Mouse (Mus musculus): ENCODE results near the gene Tmem189. TPM values are rescaled to one million over a fixed set of nuclear protein-coding genes. Genes with fewer than 3 reads are reported as not detected.
"Not testable (repeated sequence)": the region's sequence is repeated elsewhere in the genome, so short reads cannot be mapped to it uniquely, and the experiment has no call there.

Tmem189 gene
- polyA plus RNA-seq, 1 experiment from 2014 or later: 38.7 TPM

DNA sequence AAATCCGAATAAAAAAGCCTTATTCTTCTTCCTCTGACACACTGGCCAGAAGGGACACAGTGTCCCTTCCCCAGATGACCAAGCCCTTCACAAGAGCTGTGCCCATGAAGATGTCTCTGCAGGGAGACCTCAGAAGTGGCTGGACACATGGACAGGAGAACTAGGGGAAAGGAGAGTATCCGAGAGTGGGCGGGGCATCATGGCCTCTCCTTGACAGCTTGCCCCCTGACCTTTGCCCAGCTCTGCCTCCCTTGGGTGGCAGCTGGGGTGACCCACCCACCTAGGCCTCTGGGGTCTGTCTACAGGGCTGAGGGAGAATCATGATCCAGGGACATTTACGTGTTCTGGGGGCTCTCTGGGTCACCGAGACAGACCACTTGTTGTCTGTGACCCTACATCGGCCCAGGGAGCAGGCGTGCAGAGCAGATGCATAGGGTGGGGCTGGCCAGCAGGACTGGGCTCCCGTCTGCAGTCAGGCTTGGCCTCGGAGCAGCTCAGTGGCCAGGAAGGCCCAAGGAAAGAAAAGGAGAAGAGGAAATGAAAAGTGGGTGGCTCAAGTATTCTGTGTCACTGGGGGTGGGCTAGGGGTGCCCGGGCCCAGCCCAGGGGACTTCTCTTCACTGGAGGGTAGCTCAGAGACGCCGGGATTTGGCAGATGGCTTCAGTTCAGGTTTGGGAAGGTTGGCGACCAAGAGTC lies 46.1 kb downstream of the Tmem189 start:
- 79% methylated on average over 13 of the region's 13 CpGs for WGBS (ENCODE audit: insufficient replicate concordance)
- not testable (repeated sequence) for H3K4me1 ChIP-seq (ENCODE audit: control insufficient read depth, insufficient read depth, low read length)

DNA sequence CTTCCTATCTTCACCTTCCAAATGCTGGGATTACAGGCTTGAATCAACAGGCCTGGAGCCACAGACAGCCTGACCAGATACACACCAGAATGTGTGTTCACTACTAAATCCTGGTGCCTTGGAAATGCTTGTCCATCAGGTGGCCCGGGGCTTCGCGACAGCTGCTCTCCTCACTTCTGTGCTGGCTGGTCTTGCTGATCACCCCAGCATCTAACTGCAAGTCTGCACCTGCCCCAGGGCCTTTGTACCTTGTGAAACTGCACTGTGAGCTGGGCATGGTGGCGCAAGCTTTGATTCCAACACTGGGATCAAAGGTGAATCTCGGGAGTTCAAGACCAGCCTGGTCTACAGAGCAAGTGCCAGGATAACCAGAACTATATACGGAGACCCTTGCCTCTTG lies 47.5 kb downstream of the Tmem189 start:
- Histone ChIP-seq H3K27ac (ENCODE audit: low read depth, low read length) (no peak overlapping the region), H3K36me3 (ENCODE audit: control insufficient read depth, insufficient read depth, low read length) (peaks cover 4% of the 10 kb centered on the region; the same call in 1 of the 2 replicates), H3K4me1 (ENCODE audit: control insufficient read depth, insufficient read depth, low read length) (no peaks in the 10 kb centered on the region), H3K9me3 (replicated peaks; ENCODE audit: control insufficient read depth, low read length) (no peaks in the 10 kb centered on the region), H3K4me2 (no peak overlapping the region), H3K27me3 (ENCODE audit: control insufficient read depth, insufficient read depth, low read length) (no peaks in the 10 kb centered on the region), H3K9ac (ENCODE audit: low read depth, low read length) (no peak overlapping the region), H3K4me3 (ENCODE audit: low read depth, low read length) (no peak overlapping the region)
- 85% methylated on average over 6 of the region's 6 CpGs for WGBS (ENCODE audit: insufficient replicate concordance)
- no peak for ATAC-seq (replicated peaks; ENCODE audit: insufficient number of reproducible peaks, low FRiP score, low TSS enrichment)

More for the DNA sequence above, 46.1 kb downstream of the Tmem189 start:
- H3K4me3 ChIP-seq (ENCODE audit: low read depth, low read length); ATAC-seq (replicated peaks; ENCODE audit: insufficient number of reproducible peaks, low FRiP score, low TSS enrichment); H3K36me3 ChIP-seq (ENCODE audit: control insufficient read depth, insufficient read depth, low read length); H3K4me2 ChIP-seq; H3K9me3 ChIP-seq (replicated peaks; ENCODE audit: control insufficient read depth, low read length); H3K9ac ChIP-seq (ENCODE audit: low read depth, low read length); H3K27ac ChIP-seq (ENCODE audit: low read depth, low read length); H3K27me3 ChIP-seq (ENCODE audit: control insufficient read depth, insufficient read depth, low read length): not testable (repeated sequence)

DNA sequence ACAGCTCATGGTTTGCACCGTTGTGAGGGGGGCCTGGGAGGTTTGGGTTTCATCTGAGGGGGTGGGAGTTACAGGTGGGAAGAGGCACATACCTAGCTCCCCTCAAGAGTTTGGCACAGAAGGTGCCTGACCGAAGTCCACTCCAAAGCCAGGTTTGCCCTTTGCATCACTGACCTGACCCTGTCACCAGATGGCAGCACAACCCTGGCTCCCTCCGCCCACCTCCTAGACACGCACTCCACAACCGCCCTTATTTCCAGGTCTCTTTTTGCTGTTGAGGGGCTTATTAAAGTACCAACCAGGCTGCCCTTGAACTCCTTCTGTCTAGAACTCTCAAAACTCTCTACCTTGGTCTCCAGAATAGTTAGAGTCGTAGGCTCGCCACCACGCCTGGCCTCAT lies 48.3 kb downstream of the Tmem189 start:
- H3K27me3 ChIP-seq (ENCODE audit: control insufficient read depth, insufficient read depth, low read length): no peaks in the 10 kb centered on the region
- H3K27ac ChIP-seq (ENCODE audit: low read depth, low read length): no peak overlapping the region
- peaks cover 4% of the 10 kb centered on the region; the same call in 1 of the 2 replicates for H3K36me3 ChIP-seq (ENCODE audit: control insufficient read depth, insufficient read depth, low read length)
- no peaks in the 10 kb centered on the region for H3K9me3 ChIP-seq (replicated peaks; ENCODE audit: control insufficient read depth, low read length)
- WGBS (ENCODE audit: insufficient replicate concordance): 44% methylated on average over 8 of the region's 8 CpGs
- H3K4me1 ChIP-seq (ENCODE audit: control insufficient read depth, insufficient read depth, low read length): no peaks in the 10 kb centered on the region
- H3K4me2 ChIP-seq: no peak overlapping the region
- ATAC-seq (replicated peaks; ENCODE audit: insufficient number of reproducible peaks, low FRiP score, low TSS enrichment): no peak
- no peak overlapping the region for H3K4me3 ChIP-seq (ENCODE audit: low read depth, low read length)
- H3K9ac ChIP-seq (ENCODE audit: low read depth, low read length): no peak overlapping the region

DNA sequence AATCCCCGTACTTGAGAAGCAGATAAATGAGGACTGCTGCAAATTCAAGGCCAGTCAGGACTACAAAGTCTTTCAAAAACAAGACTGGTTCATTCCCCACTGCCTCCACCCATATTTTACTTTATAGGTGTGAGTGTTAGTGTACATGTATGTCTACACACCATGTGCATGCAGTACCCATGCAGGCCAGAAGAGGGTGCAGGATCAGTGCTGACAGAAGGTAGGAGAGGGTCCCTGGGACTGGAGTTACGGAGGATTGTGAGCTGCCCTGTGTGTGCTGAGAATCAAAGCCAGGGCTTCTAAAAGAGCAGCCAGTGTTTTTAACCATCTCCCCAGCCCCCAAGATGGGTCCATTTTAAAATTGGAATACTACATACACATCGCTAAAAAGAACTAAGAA lies 49.3 kb downstream of the Tmem189 start:
- H3K36me3 ChIP-seq (ENCODE audit: control insufficient read depth, insufficient read depth, low read length): 0 out of 2 replicates have a peak, but pooled peaks cover 4% of the 10 kb centered on the region
- no peak overlapping the region for H3K4me2 ChIP-seq
- no peaks in the 10 kb centered on the region for H3K27me3 ChIP-seq (ENCODE audit: control insufficient read depth, insufficient read depth, low read length)
- no peak overlapping the region for H3K9ac ChIP-seq (ENCODE audit: low read depth, low read length)
- H3K9me3 ChIP-seq (replicated peaks; ENCODE audit: control insufficient read depth, low read length): no peaks in the 10 kb centered on the region
- no peak overlapping the region for H3K27ac ChIP-seq (ENCODE audit: low read depth, low read length)
- WGBS (ENCODE audit: insufficient replicate concordance): 76% methylated on average over 3 of the region's 3 CpGs
- H3K4me3 ChIP-seq (ENCODE audit: low read depth, low read length): no peak overlapping the region
- H3K4me1 ChIP-seq (ENCODE audit: control insufficient read depth, insufficient read depth, low read length): no peaks in the 10 kb centered on the region
- no peak for ATAC-seq (replicated peaks; ENCODE audit: insufficient number of reproducible peaks, low FRiP score, low TSS enrichment)

DNA sequence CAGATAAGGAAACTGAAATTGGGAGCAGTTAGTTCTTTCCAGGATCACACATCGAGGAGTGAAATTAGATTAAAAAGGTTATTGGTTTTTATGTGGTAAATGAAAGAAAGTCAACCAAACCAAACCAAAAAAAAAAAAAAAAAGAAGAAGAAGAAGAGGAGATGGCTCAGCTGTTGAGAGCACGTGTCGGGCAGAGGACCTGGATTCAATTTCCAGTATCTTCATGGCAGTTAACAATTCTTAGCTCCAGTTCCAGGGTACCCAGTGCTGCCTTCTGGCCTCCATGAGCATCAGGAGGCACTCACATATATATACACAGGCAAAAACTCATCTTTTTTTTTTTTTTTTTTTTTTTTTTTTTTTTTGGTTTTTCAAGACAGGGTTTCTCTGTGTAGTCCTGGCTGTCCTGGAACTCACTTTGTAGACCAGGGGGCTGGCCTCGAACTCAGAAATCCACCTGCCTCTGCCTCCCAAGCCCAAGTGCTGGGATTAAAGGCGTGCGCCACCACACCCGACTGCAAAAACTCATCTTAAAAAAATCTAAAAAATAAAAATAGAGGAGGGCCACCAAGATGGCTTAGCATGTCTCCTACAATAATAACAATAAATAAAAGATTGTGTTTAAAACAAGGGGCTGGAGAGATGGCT lies 54.6 kb downstream of the Tmem189 start:
- Histone ChIP-seq H3K27ac (ENCODE audit: low read depth, low read length) (no peak overlapping the region), H3K27me3 (ENCODE audit: control insufficient read depth, insufficient read depth, low read length) (no peaks in the 10 kb centered on the region), H3K4me3 (ENCODE audit: low read depth, low read length) (peak overlapping the region; percentile 34), H3K4me2 (peak overlapping the region; percentile 66), H3K36me3 (ENCODE audit: control insufficient read depth, insufficient read depth, low read length) (no peaks in the 10 kb centered on the region), H3K4me1 (ENCODE audit: control insufficient read depth, insufficient read depth, low read length) (peaks cover 26% of the 10 kb centered on the region), H3K9ac (ENCODE audit: low read depth, low read length) (no peak overlapping the region), H3K9me3 (replicated peaks; ENCODE audit: control insufficient read depth, low read length) (no peaks in the 10 kb centered on the region)
- WGBS (ENCODE audit: insufficient replicate concordance): 75% methylated on average over 7 of the region's 7 CpGs
- ATAC-seq (replicated peaks; ENCODE audit: insufficient number of reproducible peaks, low FRiP score, low TSS enrichment): no peak

DNA sequence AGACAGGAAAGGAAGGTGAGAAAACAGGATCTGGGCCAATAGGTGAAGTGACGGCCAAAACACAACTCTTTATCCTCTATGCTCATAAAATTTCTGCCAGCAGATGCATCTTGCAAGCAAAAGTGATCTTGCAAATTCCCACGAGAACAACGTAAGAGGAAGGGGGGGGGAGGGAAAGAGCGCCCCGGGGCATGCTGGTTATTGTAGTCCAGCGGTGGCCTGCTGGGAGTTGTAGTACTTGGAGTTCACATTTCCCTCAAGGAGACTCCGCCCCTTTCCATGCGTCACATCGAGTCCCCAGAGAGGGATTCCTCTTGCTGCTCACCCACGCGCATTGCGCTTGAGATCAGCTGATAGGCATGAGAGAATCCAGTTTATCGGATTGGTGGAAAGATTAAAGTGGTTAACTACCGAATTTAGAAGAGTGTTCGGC lies 55.3 kb downstream of the Tmem189 start:
- Histone ChIP-seq H3K4me2 (peak overlapping the region; percentile 66), H3K4me1 (ENCODE audit: control insufficient read depth, insufficient read depth, low read length) (peaks cover 33% of the 10 kb centered on the region), H3K27ac (ENCODE audit: low read depth, low read length) (peak overlapping the region; percentile 87), H3K4me3 (ENCODE audit: low read depth, low read length) (peak overlapping the region; percentile 34), H3K9me3 (replicated peaks; ENCODE audit: control insufficient read depth, low read length) (no peaks in the 10 kb centered on the region), H3K27me3 (ENCODE audit: control insufficient read depth, insufficient read depth, low read length) (no peaks in the 10 kb centered on the region), H3K36me3 (ENCODE audit: control insufficient read depth, insufficient read depth, low read length) (no peaks in the 10 kb centered on the region), H3K9ac (ENCODE audit: low read depth, low read length) (peak overlapping the region; percentile 66)
- ATAC-seq (replicated peaks; ENCODE audit: insufficient number of reproducible peaks, low FRiP score, low TSS enrichment): peak; percentile 67
- WGBS (ENCODE audit: insufficient replicate concordance): under 1% methylated on average over 15 of the region's 15 CpGs

DNA sequence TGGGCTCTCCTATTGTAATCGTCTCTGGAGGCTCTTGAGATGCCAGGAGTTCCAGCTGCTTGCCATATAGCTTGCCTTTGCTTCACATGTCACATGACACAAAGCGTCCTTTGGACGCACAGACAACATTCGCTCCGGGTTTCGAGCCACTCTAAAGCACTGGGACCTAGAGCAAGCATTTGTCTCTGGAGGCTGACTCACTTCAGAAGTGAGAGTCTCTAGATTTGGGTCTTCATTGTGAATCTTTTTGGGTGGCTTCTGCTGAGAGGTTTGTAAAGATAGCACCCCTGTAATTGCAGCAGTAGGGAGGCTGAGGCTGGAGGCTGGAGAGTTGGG lies 56.1 kb downstream of the Tmem189 start:
- Histone ChIP-seq H3K36me3 (ENCODE audit: control insufficient read depth, insufficient read depth, low read length) (no peaks in the 10 kb centered on the region), H3K9me3 (replicated peaks; ENCODE audit: control insufficient read depth, low read length) (no peaks in the 10 kb centered on the region), H3K4me2 (peak overlapping the region; percentile 66), H3K27me3 (ENCODE audit: control insufficient read depth, insufficient read depth, low read length) (no peaks in the 10 kb centered on the region), H3K4me3 (ENCODE audit: low read depth, low read length) (no peak overlapping the region), H3K4me1 (ENCODE audit: control insufficient read depth, insufficient read depth, low read length) (peaks cover 41% of the 10 kb centered on the region), H3K9ac (ENCODE audit: low read depth, low read length) (peak overlapping the region; percentile 22; the same call in 1 of the 2 replicates), H3K27ac (ENCODE audit: low read depth, low read length) (peak overlapping the region; percentile 87)
- WGBS (ENCODE audit: insufficient replicate concordance): 76% methylated on average over 6 of the region's 6 CpGs
- no peak for ATAC-seq (replicated peaks; ENCODE audit: insufficient number of reproducible peaks, low FRiP score, low TSS enrichment)

DNA sequence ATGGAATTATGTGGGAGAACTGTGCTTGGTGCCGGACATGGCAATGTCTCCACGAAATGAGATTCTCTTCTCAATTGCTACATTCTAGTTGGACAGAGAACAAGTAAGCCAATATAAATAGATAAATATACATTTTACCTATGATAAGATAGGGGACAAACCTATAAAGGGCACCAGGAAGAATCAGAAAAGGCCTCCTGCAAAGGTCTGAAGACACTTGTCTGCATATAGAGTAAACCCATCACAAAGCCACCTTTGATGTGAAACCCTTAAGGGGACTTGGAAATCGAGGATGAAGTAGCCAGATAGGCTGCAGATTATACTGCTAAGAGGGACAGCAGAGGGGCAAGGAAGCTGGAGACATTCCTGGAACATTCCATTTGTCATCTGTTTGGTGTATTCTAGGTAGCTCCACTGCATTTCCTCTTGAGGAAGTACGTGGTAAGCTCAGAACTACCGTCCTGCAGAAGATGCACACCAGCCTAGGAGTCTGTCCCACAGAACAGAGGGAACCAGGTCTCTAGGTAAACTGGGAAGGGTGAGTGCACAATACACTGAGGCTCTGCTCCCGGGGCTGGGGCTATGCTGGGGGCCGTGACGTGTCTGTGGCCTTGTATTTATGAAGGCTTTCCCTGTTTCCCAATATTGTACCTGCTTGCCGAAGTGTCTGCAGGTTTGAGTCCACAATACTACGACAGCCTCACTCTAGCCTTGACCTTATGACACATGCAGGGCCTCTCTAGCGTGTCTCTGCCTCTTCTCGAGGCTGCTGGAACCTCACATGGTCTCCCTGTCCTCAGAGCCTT lies 56.7 kb downstream of the Tmem189 start:
- peak overlapping the region; percentile 97 for H3K9ac ChIP-seq (ENCODE audit: low read depth, low read length)
- peak overlapping the region; percentile 73 for H3K4me2 ChIP-seq
- no peak overlapping the region for H3K4me3 ChIP-seq (ENCODE audit: low read depth, low read length)
- H3K36me3 ChIP-seq (ENCODE audit: control insufficient read depth, insufficient read depth, low read length): no peaks in the 10 kb centered on the region
- peak overlapping the region; percentile 87 for H3K27ac ChIP-seq (ENCODE audit: low read depth, low read length)
- ATAC-seq (replicated peaks; ENCODE audit: insufficient number of reproducible peaks, low FRiP score, low TSS enrichment): no peak
- H3K9me3 ChIP-seq (replicated peaks; ENCODE audit: control insufficient read depth, low read length): no peaks in the 10 kb centered on the region
- WGBS (ENCODE audit: insufficient replicate concordance): 67% methylated on average over 12 of the region's 12 CpGs
- H3K4me1 ChIP-seq (ENCODE audit: control insufficient read depth, insufficient read depth, low read length): peaks cover 46% of the 10 kb centered on the region
- no peaks in the 10 kb centered on the region for H3K27me3 ChIP-seq (ENCODE audit: control insufficient read depth, insufficient read depth, low read length)
